Mouse (Mus musculus) ES-E14 (cell line): ENCODE data around the gene Gm17660.

Experiments
- HCFC1 ChIP-seq: IDR thresholded peaks from 2 replicates; pipeline ENCODE4 v1.6.1; 2012; ENCODE audit warnings: low read length, inconsistent platforms, borderline replicate concordance; ENCODE audit not compliant: insufficient read depth
- MAFK ChIP-seq: IDR thresholded peaks from 2 replicates; pipeline ENCODE4 v1.6.1; 2014; ENCODE audit warnings: mild to moderate bottlenecking, low read depth, low read length, inconsistent platforms; ENCODE audit not compliant: insufficient read depth
- ZC3H11A ChIP-seq: IDR thresholded peaks from 2 replicates; pipeline ENCODE4 v1.6.1; 2012; ENCODE audit warnings: low read depth, mild to moderate bottlenecking, inconsistent platforms, low read length, borderline replicate concordance
- ZNF384 ChIP-seq: IDR thresholded peaks from 2 replicates; pipeline ENCODE4 v1.6.1; 2012; ENCODE audit warnings: low read depth, low read length, inconsistent platforms

DNA sequence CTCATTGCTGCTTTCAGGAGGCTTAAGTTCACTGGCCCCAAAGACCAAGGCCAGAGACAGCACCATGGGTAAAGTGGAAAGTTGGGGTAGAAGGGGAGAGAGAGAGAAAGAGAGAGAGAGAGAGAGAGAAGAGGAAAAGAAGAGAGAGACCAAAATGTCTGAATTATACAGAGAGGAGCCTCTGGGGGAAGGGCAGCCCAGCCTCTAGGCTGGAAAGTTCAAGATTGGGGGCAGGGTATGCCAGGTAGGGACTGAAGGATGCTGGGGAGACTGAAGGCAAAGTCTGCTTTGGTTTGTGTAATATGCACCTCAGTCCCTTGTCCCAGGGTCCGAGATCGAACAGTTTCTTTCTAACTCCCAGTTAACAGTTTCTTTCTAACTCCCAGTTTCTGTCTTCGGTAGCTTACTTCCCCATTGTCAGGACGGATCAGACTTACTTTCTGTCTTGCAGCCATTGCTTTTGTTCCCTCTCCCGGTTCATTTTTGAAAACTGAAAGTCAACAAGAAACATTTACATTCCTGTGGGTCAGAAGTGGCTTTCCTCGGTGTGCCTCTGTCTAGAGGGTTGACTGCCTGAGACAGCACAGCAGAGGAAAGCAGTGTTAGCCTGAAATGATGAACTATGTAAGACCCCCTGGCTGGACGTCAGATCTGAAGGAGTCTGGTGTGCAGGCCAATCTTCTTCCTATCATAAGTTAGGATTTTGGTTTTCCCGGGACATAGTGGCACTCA lies 54.0 kb downstream of the Gm17660 start:
- no peak for TF ChIP-seq ZC3H11A
- TF ChIP-seq MAFK = no peak
- no peak for TF ChIP-seq HCFC1
- TF ChIP-seq ZNF384 = no peak
